Mouse (Mus musculus): ENCODE measurements around the gene Slc43a2. TPM values are rescaled to one million over a fixed set of nuclear protein-coding genes. Genes with fewer than 3 reads are reported as not detected.

The Slc43a2 gene
- total RNA-seq, 1 experiment from 2014 or later: 8.9 TPM

GRCm38 (mm10) chr11:75521609-75522008 is 9.9 kb upstream of the Slc43a2 start:
- no peak for ATAC-seq (replicated peaks in 1 of 2; ENCODE audit: insufficient read depth in 1 of 2, low FRiP score in 2 of 2, low TSS enrichment in 1 of 2, low read depth in 1 of 2, poor library complexity in 2 of 2, severe bottlenecking in 2 of 2)

GRCm38 (mm10) chr11:75522793-75523192 is 8.7 kb upstream of the Slc43a2 start:
- no peak for ATAC-seq (replicated peaks in 1 of 2; ENCODE audit: insufficient read depth in 1 of 2, low FRiP score in 2 of 2, low TSS enrichment in 1 of 2, low read depth in 1 of 2, poor library complexity in 2 of 2, severe bottlenecking in 2 of 2)

GRCm38 (mm10) chr11:75525531-75526125 is 5.9 kb upstream of the Slc43a2 start:
- no peak for ATAC-seq (replicated peaks in 1 of 2; ENCODE audit: insufficient read depth in 1 of 2, low FRiP score in 2 of 2, low TSS enrichment in 1 of 2, low read depth in 1 of 2, poor library complexity in 2 of 2, severe bottlenecking in 2 of 2)

GRCm38 (mm10) chr11:75526943-75527342 is 4.6 kb upstream of the Slc43a2 start:
- no peak for ATAC-seq (replicated peaks in 1 of 2; ENCODE audit: insufficient read depth in 1 of 2, low FRiP score in 2 of 2, low TSS enrichment in 1 of 2, low read depth in 1 of 2, poor library complexity in 2 of 2, severe bottlenecking in 2 of 2)

DNA sequence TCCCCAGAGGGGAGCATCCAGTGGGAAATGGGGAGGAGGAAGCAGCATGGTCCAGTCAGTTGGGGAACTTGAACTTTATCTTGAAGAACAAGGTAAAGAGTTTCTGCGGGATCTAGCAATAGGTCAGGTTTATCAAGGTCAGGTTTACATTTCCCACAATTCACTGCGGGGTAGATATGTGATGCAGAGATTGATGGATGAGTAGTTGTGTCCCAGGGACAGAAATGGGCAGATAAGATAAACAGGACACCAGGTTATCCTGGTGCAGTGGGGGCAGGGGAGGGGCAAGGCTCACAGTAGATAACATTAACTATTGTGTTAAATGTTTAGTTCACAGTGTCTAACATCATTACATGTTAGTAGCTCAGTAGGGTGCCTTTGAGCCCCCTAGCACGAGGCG is 1.7 kb upstream of the Slc43a2 start:
- ATAC-seq (replicated peaks in 1 of 2; ENCODE audit: insufficient read depth in 1 of 2, low FRiP score in 2 of 2, low TSS enrichment in 1 of 2, low read depth in 1 of 2, poor library complexity in 2 of 2, severe bottlenecking in 2 of 2): no peak

DNA sequence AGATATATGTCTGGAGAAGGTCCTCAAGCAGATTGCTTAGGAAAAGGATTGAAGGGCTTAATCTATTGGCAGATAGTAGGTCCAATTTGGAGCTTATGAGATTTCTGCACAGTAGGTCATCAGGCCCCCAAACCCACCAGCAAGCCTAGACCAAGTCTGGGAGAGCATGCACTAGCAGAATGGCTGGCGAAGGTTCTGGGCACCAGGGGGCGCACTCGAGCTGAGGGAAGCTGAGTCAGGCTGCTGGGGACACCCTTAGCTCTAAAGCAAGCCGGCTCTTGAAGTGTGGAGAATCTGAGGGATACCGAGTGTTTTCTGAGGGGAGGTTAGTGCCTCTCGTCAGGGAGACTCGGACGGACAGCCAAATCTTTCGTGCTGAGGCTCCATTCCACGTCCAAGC is 1.2 kb upstream of the Slc43a2 start:
- ATAC-seq (replicated peaks in 1 of 2; ENCODE audit: insufficient read depth in 1 of 2, low FRiP score in 2 of 2, low TSS enrichment in 1 of 2, low read depth in 1 of 2, poor library complexity in 2 of 2, severe bottlenecking in 2 of 2): peak; percentile 60 to 61; a peak in 3 of 4 replicates

- 0 out of 4 replicates have a peak, but pooled peaks of 1 of the 2 experiments have one; percentile 1 for ATAC-seq (replicated peaks in 1 of 2; ENCODE audit: insufficient read depth in 1 of 2, low FRiP score in 2 of 2, low TSS enrichment in 1 of 2, low read depth in 1 of 2, poor library complexity in 2 of 2, severe bottlenecking in 2 of 2)
These were observed 585 bp upstream of the Slc43a2 start for GRCm38 (mm10) chr11:75530845-75531373.

DNA sequence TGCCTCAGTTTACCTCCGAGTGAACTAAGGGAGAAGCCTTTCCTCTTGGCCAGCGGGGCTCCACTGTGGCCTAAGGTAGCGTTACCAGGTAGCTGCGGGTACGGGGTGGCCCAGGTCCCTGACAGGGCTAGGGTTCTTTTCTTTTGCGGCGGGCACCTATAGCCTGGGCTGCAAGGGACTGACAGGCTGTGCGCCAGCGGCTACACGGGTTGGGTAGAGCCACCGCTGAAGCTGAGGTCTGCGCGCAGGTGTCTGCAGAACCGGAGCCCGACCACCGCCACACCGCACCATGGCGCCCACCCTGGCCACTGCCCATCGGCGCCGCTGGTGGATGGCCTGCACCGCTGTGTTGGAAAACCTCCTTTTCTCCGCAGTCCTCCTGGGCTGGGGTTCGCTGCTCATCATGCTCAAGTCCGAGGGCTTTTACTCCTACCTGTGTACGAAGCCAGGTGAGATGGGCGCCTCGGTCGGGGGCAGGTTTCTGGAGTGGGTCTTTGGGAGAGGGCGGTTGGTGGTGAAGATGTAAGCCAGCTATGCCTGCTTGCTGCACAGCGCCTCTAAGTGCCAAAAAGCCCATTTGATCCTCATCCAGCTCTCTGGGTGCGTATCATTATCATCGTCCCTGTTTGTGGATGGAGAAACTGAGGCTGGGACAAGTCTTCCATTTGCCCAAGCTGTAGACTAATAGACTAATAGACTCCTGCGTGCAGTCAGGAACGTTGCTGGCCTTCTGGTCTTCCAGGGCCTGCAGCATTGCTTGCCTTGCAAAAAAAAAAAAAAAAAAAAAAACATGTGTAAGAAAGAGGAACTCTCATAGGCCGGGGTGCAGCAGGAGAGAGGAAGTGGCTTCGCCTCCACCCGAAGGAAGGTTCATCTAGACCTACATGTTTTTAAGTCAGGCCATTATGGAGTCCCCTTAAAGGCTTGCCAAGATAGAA is 1.1 kb downstream of the Slc43a2 start:
- peak; percentile 39 to 54; a peak in 3 of 4 replicates for ATAC-seq (replicated peaks in 1 of 2; ENCODE audit: insufficient read depth in 1 of 2, low FRiP score in 2 of 2, low TSS enrichment in 1 of 2, low read depth in 1 of 2, poor library complexity in 2 of 2, severe bottlenecking in 2 of 2)

DNA sequence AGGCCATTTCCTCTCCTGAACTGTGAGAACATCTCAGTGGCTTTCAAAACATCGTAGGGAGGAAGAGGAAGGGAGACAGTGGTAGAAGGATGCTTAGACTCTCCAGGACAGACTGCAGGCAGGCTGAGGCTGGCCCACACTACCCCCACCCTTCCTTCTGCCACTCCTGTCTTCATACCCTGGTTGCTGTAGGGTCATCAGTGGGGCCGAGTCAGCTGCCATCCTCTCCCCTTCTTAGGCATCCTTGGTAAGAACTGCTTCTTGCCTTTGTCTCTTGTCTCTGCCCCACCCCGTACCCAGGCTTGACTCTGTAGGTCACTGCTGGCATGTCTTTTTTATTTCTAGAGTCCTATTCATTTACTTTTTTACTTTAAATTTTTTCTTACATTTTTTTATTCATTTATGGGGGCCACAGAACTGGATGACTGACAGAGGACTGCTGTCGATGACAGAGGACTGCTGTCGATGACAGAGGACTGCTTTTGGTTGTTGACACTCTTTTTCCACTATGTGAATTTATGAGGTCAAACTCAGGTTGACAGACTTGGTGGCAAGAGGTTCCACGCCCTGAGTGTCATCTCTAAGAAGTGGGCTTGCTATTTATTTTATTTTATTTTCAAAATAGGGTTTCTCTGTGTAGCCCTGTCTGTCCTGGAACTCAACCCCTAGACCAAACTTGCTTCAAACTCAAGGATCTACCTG is 2.0 kb downstream of the Slc43a2 start:
- no peak for ATAC-seq (replicated peaks in 1 of 2; ENCODE audit: insufficient read depth in 1 of 2, low FRiP score in 2 of 2, low TSS enrichment in 1 of 2, low read depth in 1 of 2, poor library complexity in 2 of 2, severe bottlenecking in 2 of 2)

GRCm38 (mm10) chr11:75534286-75535033 is 3.0 kb downstream of the Slc43a2 start:
- ATAC-seq (replicated peaks in 1 of 2; ENCODE audit: insufficient read depth in 1 of 2, low FRiP score in 2 of 2, low TSS enrichment in 1 of 2, low read depth in 1 of 2, poor library complexity in 2 of 2, severe bottlenecking in 2 of 2): no peak

DNA sequence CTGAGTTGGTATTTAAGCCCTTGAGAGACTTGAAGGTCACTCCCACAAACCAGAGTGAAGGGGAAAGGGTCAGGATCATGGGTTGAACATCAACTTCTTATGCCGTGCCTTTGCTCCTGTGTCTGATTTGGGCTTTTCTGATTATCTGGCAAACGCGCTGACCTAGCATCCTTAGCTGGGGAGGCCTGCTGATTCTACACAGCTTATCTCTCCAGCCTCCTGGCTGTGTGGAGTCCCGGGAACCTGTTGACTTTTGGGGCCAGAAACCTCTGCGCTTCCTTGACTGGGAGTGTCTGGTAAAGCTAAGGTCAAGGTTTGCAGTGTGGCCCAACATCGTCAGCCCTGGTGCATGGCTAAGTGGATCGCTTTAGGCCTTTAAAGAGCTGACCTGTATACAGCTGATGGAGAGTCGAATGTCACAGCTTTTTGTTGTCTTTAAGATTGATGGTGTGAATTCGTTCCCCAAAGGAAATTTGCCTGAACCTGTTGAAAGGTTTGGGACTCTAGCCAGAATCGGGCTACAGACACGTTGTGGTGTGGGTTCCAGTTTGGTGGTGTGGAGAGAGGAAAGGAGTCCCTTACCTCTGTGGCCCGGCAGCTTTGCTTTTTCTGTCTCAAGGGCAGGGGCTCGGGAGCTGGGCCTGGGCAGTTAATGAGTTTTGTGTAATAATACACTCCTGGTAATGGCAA is 3.8 kb downstream of the Slc43a2 start:
- no peak for ATAC-seq (replicated peaks in 1 of 2; ENCODE audit: insufficient read depth in 1 of 2, low FRiP score in 2 of 2, low TSS enrichment in 1 of 2, low read depth in 1 of 2, poor library complexity in 2 of 2, severe bottlenecking in 2 of 2)

GRCm38 (mm10) chr11:75536255-75537024 is 4.9 kb downstream of the Slc43a2 start:
- ATAC-seq (replicated peaks in 1 of 2; ENCODE audit: insufficient read depth in 1 of 2, low FRiP score in 2 of 2, low TSS enrichment in 1 of 2, low read depth in 1 of 2, poor library complexity in 2 of 2, severe bottlenecking in 2 of 2): no peak

- no peak for ATAC-seq (replicated peaks in 1 of 2; ENCODE audit: insufficient read depth in 1 of 2, low FRiP score in 2 of 2, low TSS enrichment in 1 of 2, low read depth in 1 of 2, poor library complexity in 2 of 2, severe bottlenecking in 2 of 2)
These were observed 5.5 kb downstream of the Slc43a2 start for GRCm38 (mm10) chr11:75537025-75537414.

- ATAC-seq (replicated peaks in 1 of 2; ENCODE audit: insufficient read depth in 1 of 2, low FRiP score in 2 of 2, low TSS enrichment in 1 of 2, low read depth in 1 of 2, poor library complexity in 2 of 2, severe bottlenecking in 2 of 2): peak in 1 of 2 experiments; percentile 19; a peak in 1 of 4 replicates
These were observed 6.1 kb downstream of the Slc43a2 start for GRCm38 (mm10) chr11:75537491-75538183.

DNA sequence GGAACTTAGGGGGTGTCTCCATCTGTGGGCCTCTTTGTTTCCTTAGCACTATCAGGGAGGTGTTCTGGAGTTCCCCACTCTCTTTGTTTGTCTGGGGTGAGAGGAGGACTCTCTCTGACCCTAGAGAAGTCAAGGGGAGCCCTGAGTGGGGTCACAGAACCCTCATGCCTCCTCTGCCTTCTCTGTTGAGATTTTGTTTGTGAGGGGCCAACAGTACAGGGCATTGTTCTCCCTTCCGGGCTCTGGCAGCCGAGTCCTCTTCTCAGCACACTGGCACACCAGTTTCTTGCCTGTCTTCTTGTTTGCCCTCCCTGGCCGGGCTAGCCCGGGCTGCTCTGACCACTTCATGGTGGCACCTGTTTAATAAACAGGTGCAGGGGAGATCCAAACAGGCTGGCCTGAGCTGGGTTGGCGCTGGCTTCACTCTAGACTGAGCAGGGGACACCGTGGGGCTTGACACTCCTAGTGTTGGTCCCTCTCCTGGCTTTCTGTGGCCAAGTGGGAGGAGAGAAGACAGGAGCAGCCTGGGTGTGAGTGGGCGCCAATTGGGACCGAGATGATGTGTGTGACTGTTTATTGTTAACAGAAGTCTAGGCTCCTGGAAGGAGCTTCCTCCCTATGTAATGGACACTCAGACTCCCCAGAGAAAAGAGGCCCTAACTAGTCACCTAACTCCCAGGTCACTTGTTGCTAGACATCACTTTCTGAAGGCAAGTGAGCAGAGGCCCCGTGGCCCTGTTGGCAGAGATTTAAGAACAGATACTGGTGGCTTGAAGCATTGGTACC is 6.9 kb downstream of the Slc43a2 start:
- no peak for ATAC-seq (replicated peaks in 1 of 2; ENCODE audit: insufficient read depth in 1 of 2, low FRiP score in 2 of 2, low TSS enrichment in 1 of 2, low read depth in 1 of 2, poor library complexity in 2 of 2, severe bottlenecking in 2 of 2)
